Mouse (Mus musculus): ENCODE data around the gene Vamp1. TPM values are rescaled to one million over a fixed set of nuclear protein-coding genes. Genes with fewer than 3 reads are reported as not detected.

Gene Vamp1
- polyA plus RNA-seq, 1 experiment = 6.5 TPM

DNA sequence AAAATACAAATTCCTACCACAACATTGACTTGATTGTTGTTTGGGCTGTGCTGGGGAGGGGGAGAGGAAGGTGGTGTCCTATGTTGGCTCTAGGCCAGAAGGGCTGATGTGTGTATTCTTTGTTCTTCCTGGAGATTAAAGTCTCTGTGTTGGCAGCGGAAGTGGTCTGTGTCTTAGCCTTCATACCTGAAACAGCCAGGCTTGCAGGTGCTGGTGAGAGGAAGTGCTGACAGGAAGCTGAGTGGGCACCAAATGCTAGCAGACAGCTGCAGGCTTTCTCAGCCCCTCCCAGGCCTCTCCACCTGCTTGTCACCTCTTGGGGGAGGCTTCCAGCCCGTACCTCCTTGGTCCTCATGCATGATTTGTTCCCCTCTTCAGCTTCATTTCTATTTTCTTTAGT lies 6.8 kb downstream of the Vamp1 start:
- H3K27me3 ChIP-seq (ENCODE audit: control insufficient read depth, insufficient read depth, insufficient read length) = no peaks in the 10 kb centered on the region
- no peak overlapping the region for H3K4me3 ChIP-seq
- peaks cover 3% of the 10 kb centered on the region for H3K36me3 ChIP-seq (ENCODE audit: control insufficient read depth, insufficient read depth)
- TF ChIP-seq MYOG (IDR thresholded peaks at IDR 0.05; ENCODE audit: control insufficient read depth in 1 of 3, insufficient read depth in 1 of 3, insufficient read length in 2 of 3, low read depth in 2 of 3) (peak in 1 of 3 experiments; percentile 53), POLR2A (IDR thresholded peaks at IDR 0.05; ENCODE audit: insufficient read length, low read depth) (no peak), E2F4 (IDR thresholded peaks at IDR 0.05; ENCODE audit: insufficient read depth) (no peak), USF1 (IDR thresholded peaks at IDR 0.05; ENCODE audit: low read depth) (no peak), MAX (IDR thresholded peaks at IDR 0.05; ENCODE audit: low read depth) (no peak), POLR2AphosphoS2 (IDR thresholded peaks at IDR 0.05; ENCODE audit: insufficient read length, low read depth) (no peak), SRF (IDR thresholded peaks at IDR 0.05; ENCODE audit: control insufficient read depth, insufficient read length, low read depth) (no peak), TCF12 (IDR thresholded peaks at IDR 0.05; ENCODE audit: insufficient read depth, poor library complexity, severe bottlenecking) (no peak), REST (IDR thresholded peaks at IDR 0.05; ENCODE audit: insufficient read depth, insufficient read length) (no peak), CEBPB (IDR thresholded peaks at IDR 0.05; ENCODE audit: insufficient read depth, poor library complexity, severe bottlenecking) (no peak), MYOD1 (IDR thresholded peaks at IDR 0.05; ENCODE audit: control insufficient read depth in 1 of 3, insufficient read length in 2 of 3, low read depth in 2 of 3) (peak in 1 of 3 experiments; percentile 66), TCF3 (IDR thresholded peaks at IDR 0.05; ENCODE audit: insufficient read length, low read depth) (no peak)
- H3K79me2 ChIP-seq (ENCODE audit: control insufficient read depth, insufficient read depth) = no peaks in the 10 kb centered on the region
- no peak overlapping the region for H3K4me2 ChIP-seq (ENCODE audit: low read depth)
- no peak overlapping the region for H3ac ChIP-seq (ENCODE audit: control insufficient read depth, insufficient read length)

GRCm38 (mm10) chr6:125222577-125222976 lies 7.2 kb downstream of the Vamp1 start:
- Histone ChIP-seq H3ac (ENCODE audit: control insufficient read depth, insufficient read length) (no peak overlapping the region), H3K4me3 (no peak overlapping the region), H3K27me3 (ENCODE audit: control insufficient read depth, insufficient read depth, insufficient read length) (no peaks in the 10 kb centered on the region), H3K36me3 (ENCODE audit: control insufficient read depth, insufficient read depth) (peaks cover 3% of the 10 kb centered on the region), H3K4me2 (ENCODE audit: low read depth) (no peak overlapping the region), H3K79me2 (ENCODE audit: control insufficient read depth, insufficient read depth) (no peaks in the 10 kb centered on the region)
- TF ChIP-seq MAX (IDR thresholded peaks at IDR 0.05; ENCODE audit: low read depth) = no peak
- TF ChIP-seq MYOG (IDR thresholded peaks at IDR 0.05; ENCODE audit: control insufficient read depth in 1 of 3, insufficient read depth in 1 of 3, insufficient read length in 2 of 3, low read depth in 2 of 3) = no peak
- no peak for TF ChIP-seq MYOD1 (IDR thresholded peaks at IDR 0.05; ENCODE audit: control insufficient read depth in 1 of 3, insufficient read length in 2 of 3, low read depth in 2 of 3)
- TF ChIP-seq CEBPB (IDR thresholded peaks at IDR 0.05; ENCODE audit: insufficient read depth, poor library complexity, severe bottlenecking) = no peak
- no peak for TF ChIP-seq USF1 (IDR thresholded peaks at IDR 0.05; ENCODE audit: low read depth)
- no peak for TF ChIP-seq POLR2AphosphoS2 (IDR thresholded peaks at IDR 0.05; ENCODE audit: insufficient read length, low read depth)
- no peak for TF ChIP-seq POLR2A (IDR thresholded peaks at IDR 0.05; ENCODE audit: insufficient read length, low read depth)
- no peak for TF ChIP-seq REST (IDR thresholded peaks at IDR 0.05; ENCODE audit: insufficient read depth, insufficient read length)
- TF ChIP-seq SRF (IDR thresholded peaks at IDR 0.05; ENCODE audit: control insufficient read depth, insufficient read length, low read depth) = no peak
- no peak for TF ChIP-seq E2F4 (IDR thresholded peaks at IDR 0.05; ENCODE audit: insufficient read depth)
- TF ChIP-seq TCF3 (IDR thresholded peaks at IDR 0.05; ENCODE audit: insufficient read length, low read depth) = no peak
- no peak for TF ChIP-seq TCF12 (IDR thresholded peaks at IDR 0.05; ENCODE audit: insufficient read depth, poor library complexity, severe bottlenecking)

- Histone ChIP-seq H3K79me2 (ENCODE audit: control insufficient read depth, insufficient read depth) (no peaks in the 10 kb centered on the region), H3K4me2 (ENCODE audit: low read depth) (no peak overlapping the region), H3ac (ENCODE audit: control insufficient read depth, insufficient read length) (no peak overlapping the region), H3K4me3 (no peak overlapping the region), H3K36me3 (ENCODE audit: control insufficient read depth, insufficient read depth) (peaks cover 3% of the 10 kb centered on the region), H3K27me3 (ENCODE audit: control insufficient read depth, insufficient read depth, insufficient read length) (no peaks in the 10 kb centered on the region)
- TF ChIP-seq USF1 (IDR thresholded peaks at IDR 0.05; ENCODE audit: low read depth) (no peak), MYOD1 (IDR thresholded peaks at IDR 0.05; ENCODE audit: control insufficient read depth in 1 of 3, insufficient read length in 2 of 3, low read depth in 2 of 3) (no peak), MYOG (IDR thresholded peaks at IDR 0.05; ENCODE audit: control insufficient read depth in 1 of 3, insufficient read depth in 1 of 3, insufficient read length in 2 of 3, low read depth in 2 of 3) (no peak), POLR2A (IDR thresholded peaks at IDR 0.05; ENCODE audit: insufficient read length, low read depth) (no peak), CEBPB (IDR thresholded peaks at IDR 0.05; ENCODE audit: insufficient read depth, poor library complexity, severe bottlenecking) (no peak), MAX (IDR thresholded peaks at IDR 0.05; ENCODE audit: low read depth) (no peak), E2F4 (IDR thresholded peaks at IDR 0.05; ENCODE audit: insufficient read depth) (no peak)
Observed at GRCm38 (mm10) chr6:125225518-125226115, 10.3 kb downstream of the Vamp1 start.

GRCm38 (mm10) chr6:125230571-125230970 lies 15.2 kb downstream of the Vamp1 start:
- H3K36me3 ChIP-seq (ENCODE audit: control insufficient read depth, insufficient read depth) = no peaks in the 10 kb centered on the region
- peak overlapping the region; percentile 58 for H3K4me3 ChIP-seq
- H3K79me2 ChIP-seq (ENCODE audit: control insufficient read depth, insufficient read depth) = no peaks in the 10 kb centered on the region
- TF ChIP-seq E2F4 (IDR thresholded peaks at IDR 0.05; ENCODE audit: insufficient read depth) = no peak
- no peak for TF ChIP-seq REST (IDR thresholded peaks at IDR 0.05; ENCODE audit: insufficient read depth, insufficient read length)
- TF ChIP-seq POLR2A (IDR thresholded peaks at IDR 0.05; ENCODE audit: insufficient read length, low read depth) = no peak
- no peak for TF ChIP-seq MYOD1 (IDR thresholded peaks at IDR 0.05; ENCODE audit: control insufficient read depth in 1 of 3, insufficient read length in 2 of 3, low read depth in 2 of 3)
- TF ChIP-seq SRF (IDR thresholded peaks at IDR 0.05; ENCODE audit: control insufficient read depth, insufficient read length, low read depth) = no peak
- no peak for TF ChIP-seq POLR2AphosphoS2 (IDR thresholded peaks at IDR 0.05; ENCODE audit: insufficient read length, low read depth)
- no peak for TF ChIP-seq TCF3 (IDR thresholded peaks at IDR 0.05; ENCODE audit: insufficient read length, low read depth)
- TF ChIP-seq USF1 (IDR thresholded peaks at IDR 0.05; ENCODE audit: low read depth) = no peak
- H3K4me2 ChIP-seq (ENCODE audit: low read depth) = peak overlapping the region; percentile 89
- no peaks in the 10 kb centered on the region for H3K27me3 ChIP-seq (ENCODE audit: control insufficient read depth, insufficient read depth, insufficient read length)
- H3ac ChIP-seq (ENCODE audit: control insufficient read depth, insufficient read length) = peak overlapping the region; percentile 29
